Mouse (Mus musculus): Measurements from ENCODE around the gene Cdk4.

Gene Cdk4

DNA sequence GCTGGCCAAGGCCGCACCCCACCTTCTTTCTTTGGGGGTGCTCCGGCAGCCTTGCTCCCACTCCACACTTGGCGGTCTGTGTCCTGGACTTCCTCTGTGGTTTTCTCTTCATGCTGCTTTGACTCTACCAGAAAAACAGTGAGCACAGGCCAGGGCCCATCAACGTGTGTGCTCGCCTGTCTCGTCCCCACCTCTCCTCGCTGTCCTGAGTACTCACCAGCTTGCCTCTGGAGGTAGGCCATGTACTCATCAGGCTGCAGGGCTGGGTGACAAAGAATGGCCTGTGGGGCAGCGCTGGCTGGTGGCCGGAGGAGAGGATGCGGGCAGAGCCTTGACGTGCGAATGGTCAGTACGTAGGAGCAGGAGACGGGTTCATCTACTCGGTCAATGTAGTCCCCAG lies 36.5 kb downstream of the Cdk4 start:
- no peak for DNase-seq (ENCODE audit: low spot score)

DNA sequence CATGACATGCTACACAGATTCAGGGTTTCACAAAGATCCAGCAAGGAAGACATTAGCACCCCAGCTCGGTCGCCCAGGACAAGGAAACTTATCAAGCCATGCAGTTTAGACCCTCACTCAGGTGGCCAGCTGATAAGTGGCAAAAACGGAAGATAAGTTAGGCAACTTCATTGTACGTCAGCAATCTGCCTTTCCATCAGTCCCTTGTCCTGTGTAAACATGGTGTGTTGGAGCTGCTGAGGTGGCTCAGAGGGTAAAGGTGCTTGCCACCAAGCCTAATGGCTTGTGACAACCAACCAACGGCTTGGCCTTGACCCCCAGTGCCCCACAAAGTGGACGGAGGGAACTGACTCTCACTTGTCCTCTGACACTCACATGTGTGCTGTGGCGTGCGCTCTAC lies 37.1 kb downstream of the Cdk4 start:
- no peak for DNase-seq (ENCODE audit: low spot score)

DNA sequence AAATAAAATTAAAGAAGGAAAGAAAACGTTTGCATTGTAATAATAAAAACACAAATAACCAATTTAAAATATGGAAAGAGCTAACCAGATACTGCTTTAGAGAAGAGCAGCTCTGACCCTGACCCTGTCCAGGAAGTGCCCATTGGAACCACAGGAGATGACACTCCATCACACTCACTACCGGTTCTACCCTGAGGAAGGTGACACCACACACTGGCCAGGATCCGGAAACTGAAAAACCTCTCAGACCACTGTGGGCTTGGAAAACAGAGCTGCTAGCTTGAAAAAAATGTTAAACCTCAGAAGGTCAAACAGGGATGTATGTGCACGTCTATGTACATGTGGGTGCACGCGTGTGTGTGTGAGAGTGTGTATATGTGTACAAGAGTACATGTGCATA lies 37.8 kb downstream of the Cdk4 start:
- DNase-seq (ENCODE audit: low spot score), result no peak

GRCm38 (mm10) chr10:127103631-127104030 lies 40.3 kb downstream of the Cdk4 start:
- no peak for DNase-seq (ENCODE audit: low spot score)

DNA sequence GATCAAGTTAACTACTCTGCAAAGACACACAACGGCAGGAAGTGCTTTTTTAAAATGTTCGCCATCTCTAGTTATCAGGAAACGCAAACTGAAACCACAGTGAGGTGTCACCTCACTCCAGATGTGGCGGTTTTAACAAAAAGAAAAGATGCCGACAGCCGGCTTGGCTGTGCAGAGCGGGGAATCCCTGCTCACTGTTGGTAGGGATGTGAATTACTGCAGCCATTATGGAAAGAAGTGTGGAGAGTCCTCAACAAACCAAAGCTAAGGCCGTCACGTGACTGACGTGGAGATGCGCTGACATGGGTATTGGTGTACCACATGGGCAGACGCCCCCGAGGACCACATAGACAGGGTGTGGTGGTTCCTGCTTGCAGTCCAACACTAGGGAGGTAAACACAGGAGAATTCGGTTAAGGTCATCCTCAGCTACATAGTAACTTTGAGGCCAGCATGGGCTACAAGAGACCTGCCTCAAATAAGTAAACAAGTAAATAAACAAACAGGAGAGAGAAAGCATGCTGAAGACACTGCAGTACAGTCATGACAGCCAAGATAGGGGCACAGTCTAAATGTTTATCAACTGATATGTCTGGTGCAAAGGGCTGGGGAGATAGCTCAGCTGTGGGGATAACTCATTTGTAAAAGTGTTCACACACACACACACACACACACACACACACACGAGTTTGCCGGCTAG lies 44.4 kb downstream of the Cdk4 start:
- no peak for DNase-seq (ENCODE audit: low spot score)

GRCm38 (mm10) chr10:127108262-127108583 lies 44.9 kb downstream of the Cdk4 start:
- no peak for DNase-seq (ENCODE audit: low spot score)

DNA sequence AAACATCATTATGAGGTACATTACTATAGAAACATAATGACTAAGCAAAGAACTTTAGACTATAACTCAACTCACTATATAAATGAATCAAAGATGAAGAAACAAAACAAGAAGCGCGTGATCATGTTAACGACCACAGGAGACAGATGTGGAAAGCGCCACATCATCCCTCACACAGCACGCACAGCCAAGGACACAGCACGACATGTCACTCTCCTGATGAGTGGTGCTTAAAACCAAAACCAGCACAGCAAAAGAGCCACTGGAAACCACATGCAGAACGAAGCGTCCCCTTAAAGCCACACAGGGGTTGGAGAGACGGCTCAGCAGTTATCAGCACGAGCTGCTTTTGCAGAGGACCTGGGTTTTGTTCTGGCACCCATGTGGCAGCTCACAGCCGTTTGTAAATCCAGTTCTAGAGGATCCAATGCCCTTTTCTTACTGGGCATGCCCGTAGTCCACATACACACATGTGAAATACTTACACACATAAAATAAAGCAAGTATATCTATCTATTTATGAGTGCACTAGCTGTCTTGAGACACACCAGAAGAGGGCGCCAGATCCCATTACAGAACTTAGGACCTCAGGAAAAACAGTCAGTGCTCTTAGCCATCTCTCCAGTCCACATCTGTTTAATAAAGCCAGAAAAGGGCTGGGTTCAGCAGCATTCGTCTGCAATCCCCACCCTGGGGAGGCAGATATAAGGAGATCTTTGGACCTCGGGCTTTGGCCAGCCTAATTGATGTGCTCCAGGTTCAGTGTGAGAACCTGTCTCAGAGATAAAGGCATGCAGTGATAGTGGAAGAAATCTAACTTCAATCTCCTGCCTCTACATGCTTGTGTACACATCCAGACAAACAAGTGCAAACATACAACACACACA lies 47.9 kb downstream of the Cdk4 start:
- DNase-seq (ENCODE audit: low spot score), result no peak

DNA sequence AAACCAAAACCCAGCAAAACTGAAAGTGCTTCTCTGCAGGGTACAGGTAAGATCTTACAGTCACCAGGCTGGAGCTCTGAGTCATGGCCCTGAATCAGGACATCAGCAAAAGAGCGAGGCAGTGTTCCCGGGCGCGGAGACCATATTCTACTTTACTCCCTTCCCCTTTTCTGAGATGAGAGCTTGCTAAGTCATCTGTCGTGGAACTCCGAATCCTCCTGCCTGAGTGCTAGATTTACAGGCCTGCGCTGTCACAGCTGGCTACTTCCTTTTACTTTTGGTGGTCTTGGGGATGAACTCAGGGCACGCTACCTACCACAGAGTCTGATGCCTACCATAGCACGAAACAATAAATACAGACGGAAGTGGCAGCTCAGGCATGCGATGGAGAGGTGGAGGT lies 51.1 kb downstream of the Cdk4 start:
- no peak for DNase-seq (ENCODE audit: low spot score)

DNA sequence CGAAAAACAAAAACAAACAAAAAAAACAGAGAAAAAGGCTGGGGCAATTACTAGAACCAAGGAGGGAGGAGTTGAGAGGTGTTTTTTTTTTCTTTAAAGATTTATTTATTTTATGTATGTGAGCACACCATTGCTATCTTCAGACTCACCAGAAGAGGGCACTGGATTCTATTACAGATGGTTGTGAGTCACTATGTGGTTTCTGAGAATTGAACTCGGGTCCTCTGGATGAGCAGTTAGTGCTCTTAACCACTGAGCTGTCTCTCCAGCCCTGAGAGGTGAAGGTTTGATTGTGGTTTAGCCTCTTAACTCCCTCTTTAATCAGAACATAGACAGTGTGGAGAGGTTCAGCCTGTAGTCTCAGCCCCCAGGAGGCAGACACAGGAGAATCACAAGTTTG lies 51.7 kb downstream of the Cdk4 start:
- no peak for DNase-seq (ENCODE audit: low spot score)

All from testis, postnatal 10 days (tissue).